Mouse (Mus musculus) kidney, postnatal 25 days (tissue): ENCODE data around the gene P3h3.
"Not testable (repeated sequence)": the region's sequence is repeated elsewhere in the genome, so short reads cannot be mapped to it uniquely, and the experiment has no call there.

ENCODE experiments used
- DNase-seq, 2 experiments: peaks; one replicate each; pipeline ENCODE4 v3.0.0; 2021; ENCODE audit warnings: mixed read lengths in 2 of 2

P3h3 gene

DNA sequence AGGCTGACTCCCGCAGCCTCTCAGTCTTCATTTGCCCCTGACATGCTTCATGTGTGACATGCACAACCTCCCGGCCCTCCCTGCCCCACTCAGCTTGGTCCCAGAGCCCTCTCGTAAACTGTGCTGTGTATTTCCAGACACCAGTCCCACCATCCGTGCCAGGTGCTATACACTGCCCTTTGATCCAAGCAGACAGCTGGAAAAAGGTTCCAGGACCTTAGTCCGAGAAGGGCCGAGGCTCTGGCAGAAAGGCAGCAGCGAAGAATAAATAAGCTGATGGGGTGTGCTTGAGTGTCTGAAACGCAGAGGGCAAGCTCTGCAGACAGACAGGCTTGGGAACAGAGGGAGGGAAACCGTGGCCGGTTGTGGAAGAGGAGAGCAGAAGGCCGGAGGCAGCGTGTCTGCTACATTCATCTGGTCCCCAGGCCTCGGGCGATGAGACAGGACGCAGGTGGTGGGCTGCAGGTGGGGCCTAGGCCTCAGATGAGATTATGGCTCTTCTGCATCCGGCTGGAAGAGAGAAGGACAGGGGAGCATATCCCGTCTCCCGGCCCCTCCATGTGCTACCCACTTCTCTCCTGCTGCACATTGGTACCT, 8.3 kb upstream of the P3h3 start:
- DNase-seq = peak; percentile 25 to 64

DNA sequence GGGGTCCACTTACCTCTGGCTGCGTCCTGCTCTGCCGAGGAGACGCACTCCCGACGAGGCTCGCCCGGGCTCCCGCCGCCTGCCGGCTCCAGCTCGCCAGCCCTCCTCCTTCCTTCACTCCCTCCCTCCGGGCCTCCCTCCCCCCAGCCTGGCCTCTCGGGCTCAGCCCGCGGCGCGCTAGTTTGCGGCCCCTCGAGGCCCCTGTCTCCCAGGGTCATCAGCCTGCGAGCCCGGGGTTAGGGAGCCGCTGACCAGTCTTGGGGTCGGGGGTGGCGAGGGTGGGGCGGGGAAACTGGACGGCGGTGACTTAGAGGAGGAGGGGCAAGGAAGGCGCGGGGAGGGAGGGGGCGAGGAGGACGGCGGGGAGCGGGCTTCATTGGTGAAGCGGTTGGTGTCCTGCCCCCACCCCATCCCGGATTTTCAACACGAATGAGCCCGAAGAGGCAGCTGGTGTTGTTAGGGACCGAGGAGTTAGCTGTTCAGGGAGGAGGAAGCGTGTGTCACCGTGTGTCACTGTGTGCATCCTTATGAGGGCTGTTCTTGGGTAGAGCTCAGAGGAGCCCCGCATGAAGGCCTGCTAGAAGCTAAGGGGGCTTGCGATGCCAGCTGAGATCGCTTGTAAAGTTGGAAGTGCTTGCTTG, 6.2 kb upstream of the P3h3 start, which contains the start of gene Gpr162:
Gene Gpr162, minus strand, starts transcription at position 326 of the 641 bp plus-strand sequence.
- DNase-seq = peak; percentile 55 to 75

DNA sequence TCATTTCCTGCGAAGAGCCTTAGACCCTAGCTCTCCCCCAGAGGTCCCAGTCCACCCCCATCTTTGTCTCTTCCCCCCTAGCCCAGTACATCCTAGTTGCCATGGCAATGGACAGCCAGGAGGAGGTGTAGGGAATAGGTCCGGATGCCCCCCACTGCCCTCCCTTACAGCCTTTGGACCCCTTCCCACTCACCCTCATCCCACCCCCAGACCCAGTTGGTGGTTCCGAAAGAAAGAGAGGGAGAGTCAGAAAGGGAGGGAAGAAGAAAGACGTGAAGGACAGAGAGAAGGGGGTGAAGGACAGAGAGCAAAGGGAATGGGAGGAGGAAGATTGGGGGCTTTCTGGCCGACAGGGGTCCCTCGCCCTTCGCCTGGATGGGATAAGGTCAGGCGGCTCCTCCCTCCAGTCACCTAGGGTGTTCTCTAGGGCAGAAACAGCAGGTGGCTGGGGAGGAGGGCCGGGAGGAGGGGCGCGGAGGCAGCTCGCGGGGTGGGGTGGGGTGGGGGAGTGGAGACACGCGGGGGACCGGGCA, 5.6 kb upstream of the P3h3 start:
- no peak for DNase-seq

DNA sequence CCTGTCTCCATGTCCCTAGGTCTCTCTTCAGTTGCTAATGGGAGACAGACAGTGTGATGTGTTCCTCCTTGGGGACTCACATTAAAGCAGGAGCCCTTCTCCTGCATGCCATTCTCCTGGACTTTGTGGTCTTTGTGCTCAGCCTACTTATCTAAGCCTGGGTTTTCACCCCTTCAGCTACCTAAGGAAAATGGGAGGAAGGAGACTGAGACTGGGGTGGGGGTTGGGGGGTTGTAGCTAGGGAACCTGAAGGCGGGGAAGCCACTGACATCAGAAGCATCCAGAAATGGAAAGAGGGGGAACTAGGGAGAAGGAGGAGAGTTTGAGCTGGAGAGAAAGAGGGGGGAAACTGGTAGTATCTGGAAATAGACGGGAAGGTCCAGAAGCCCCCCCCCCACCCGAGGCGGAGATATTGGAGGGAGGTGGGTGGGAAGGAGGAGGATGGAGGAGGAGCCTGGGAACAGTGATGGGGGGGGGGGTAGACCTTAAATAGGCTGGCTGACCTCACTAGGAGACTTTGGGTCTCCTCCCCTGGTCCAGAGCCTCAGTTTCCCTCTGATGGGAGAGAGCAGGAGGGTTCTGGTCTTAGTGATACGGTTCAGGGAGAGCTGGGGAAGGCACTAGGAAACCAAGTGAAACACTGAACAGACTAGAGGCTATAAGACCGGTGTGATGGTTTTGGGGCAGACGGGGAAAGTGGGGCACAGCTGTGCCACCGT, 5.0 kb upstream of the P3h3 start:
- DNase-seq = no peak

DNA sequence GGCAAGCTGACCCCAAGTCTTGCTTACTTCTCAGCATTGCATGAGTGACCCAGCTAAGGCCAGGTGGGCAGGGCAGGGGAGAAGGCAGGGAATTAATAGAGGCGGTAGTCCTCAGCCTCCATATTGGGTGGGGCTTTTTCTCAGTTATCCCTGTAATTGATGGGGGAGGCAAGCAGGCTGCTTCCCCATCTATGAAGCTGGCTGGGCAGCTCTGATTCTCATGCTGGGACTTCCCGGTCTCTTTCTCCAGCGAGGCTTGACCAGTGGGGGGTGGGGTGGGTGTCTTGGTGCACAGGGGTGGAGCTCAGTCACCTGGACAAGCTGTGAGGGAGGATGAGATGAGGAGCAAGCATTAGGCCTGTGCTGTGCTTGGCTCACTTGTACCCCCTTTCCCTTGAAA, 4.2 kb upstream of the P3h3 start:
- no peak for DNase-seq

DNA sequence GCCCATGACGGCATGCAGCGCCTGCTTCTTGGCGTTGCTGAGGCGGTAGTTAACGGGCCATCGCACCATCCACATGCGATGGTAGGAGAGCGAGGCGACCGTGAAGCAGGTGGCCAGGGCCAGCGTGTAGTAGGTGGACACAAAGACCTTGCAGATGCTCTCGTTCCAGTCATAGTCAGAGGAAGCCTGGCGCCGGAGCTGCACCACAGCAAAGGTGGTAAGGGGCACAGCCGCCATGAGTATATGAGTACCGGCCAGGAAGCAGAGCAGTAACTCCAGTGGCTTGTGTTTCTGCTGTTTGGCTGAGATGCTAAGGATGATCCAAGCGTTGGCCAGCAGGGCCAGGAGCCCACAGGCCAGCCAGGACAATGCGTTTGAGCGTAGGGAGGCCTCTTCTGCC, 3.7 kb upstream of the P3h3 start:
- DNase-seq = no peak

DNA sequence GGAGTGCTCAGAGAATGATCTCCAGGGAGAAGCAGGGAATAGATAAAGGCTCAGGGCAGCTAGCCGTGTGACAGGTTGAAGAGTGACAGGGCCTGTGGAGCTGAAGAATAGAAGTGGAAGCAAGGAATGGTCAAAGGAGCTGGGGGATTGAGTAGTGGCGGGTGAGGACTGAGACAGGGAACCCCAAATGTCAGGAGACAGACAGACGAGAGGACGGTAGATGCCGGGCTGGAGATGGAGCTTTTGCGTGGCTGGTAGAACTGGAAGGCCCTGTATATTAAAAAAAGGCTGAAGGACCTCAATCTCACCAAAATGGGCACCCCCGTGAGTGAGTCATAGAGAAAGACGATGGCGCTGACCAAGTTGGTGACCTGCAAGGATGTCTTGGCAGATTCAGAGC, 3.0 kb upstream of the P3h3 start:
- DNase-seq = no peak

DNA sequence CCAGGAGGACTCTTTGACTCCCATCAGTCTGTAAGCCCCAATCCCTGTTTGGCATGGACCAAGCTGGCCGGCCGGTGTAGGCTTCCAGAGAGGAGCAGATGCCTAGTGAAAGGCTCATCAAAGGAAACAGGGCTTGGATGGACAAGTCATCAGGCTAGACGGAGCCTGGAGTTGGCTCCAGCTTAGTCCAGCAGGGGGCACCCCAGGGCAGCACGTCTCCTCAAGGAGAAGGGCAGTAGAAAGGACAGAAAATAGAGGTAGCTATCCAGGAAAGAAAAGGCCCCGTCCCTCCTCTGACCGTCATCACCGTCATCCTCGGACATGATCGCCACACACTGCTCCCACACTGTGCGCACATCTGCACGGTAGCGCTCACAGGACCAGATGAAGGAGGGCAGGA, 2.2 kb upstream of the P3h3 start:
- DNase-seq = peak; percentile 86 to 93

DNA sequence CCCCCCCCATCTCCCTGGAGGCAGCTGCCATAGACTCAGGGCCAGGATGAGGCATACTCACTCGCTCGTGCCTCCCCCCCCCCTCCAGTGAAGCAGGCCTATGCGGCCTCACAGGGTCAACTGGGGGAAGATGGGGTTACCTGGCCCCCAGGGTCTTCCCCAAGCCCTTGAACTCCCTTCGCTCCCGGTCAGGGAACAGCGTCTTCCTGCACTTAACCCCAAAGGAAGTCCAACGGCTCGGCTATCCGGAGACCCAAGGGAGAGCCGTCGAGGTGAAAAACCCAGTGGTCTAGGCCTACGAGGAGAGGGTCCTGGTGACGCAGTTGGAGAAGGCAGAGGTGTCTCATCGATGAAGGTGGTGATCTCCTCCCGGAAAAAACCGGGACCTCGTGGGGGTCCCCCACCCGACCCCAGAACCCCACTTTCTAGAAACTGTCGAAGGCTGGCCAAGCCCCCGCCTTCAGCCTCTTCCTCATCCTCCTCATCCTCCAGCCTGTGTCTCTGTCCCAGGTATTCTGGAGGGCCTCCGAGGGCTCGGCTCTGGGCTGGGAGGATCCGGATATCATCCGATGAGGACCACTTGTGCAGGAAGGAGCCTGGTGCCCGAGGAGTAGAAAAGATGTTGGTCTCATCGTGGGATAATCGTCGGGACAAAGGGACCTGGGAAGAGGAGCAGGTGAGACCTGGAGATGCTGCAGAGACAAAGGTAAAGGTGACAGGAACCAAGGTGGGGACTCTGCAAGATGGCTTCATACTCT, 1.2 kb upstream of the P3h3 start:
- DNase-seq = no peak

DNA sequence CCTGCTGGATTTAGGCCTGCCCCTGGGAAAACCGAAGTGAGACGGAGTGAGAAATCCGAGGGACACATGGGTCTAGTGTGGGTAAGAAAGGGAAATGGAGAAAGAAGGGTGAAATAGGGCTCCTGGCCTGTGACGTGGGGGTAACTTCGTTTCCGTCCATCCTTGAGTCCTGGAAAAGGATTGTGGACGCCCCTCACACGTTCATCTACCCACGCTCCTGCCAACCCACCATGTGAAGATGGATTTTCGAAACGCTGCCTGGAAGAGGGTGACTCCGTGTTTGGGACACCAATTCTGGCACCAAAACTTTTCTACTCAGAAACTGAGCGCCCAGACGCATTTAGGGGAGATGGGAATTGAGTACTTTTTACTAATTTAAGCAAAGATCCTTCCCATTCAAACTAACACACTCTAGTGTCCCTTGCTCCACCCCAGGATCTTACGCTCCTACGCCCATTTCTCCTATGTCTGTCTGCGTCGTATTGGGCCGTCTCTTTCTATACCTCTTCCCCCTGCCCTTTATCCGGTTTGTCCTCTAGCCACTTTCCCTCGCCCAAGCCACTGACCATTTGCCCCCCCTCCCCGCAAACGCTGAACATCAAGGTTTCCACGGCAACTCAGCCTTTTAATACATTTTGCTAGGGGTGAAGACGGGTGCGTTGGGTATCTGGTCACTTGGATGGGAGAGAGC, 433 bp upstream of the P3h3 start:
- no peak for DNase-seq

DNA sequence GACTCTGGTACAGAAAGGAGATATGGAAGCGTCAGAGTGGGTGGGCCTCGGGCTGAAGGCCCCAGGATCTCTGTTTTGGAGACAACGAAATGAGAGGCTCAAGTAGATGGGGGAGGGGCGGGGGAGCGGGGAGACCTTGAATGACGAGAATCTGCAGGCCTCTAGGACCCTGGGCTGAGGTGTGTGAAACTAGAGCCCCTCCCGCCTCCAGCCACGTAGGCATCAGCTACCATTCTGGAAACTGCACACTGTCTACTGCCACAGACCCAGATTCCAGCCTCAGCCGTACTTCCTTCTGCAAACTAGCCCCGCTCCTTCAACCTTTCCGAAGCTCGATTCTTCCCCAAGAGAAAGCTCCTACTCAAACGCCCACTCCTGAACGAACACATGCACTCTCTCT, 1.2 kb downstream of the P3h3 start:
- no peak for DNase-seq

DNA sequence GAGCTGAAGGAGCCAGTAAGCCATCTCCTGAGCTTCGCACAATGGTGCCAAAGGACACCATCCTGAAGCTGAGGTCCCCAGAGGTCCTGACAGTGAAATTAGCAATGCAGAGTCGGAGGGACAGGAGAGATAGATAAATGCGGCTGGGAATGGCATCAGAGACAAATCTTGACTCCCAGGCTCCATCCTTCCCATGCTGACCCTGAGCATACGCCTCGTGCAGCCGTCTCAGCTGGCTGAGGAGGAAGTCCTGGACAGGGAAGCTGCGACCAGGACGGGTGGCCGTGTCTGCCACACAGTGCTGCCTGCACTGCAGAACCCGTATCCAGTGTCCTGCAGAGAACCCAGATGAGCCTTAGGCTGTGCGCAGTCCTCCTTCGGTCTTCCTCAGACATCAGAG, 2.9 kb downstream of the P3h3 start:
- DNase-seq = no peak

DNA sequence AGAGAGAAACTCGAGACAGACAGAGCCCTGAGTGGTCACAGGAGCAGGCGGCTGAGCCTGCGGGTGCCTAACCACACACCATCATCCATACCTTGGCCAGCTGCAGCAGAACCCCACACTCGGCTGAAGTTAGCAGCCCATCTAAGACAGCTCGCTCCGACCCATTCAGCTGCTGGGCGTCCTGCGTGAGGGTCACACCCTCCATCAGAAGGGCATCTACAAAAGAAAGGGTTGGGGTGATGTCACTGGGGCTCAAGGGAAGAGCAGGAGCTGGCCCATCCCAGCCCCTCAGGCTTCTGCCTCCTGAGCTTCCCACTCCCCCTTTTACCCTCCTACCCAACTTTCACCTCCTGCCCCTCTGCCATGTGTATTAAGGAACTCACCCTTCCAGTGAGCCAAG, 7.0 kb downstream of the P3h3 start:
- no peak for DNase-seq

DNA sequence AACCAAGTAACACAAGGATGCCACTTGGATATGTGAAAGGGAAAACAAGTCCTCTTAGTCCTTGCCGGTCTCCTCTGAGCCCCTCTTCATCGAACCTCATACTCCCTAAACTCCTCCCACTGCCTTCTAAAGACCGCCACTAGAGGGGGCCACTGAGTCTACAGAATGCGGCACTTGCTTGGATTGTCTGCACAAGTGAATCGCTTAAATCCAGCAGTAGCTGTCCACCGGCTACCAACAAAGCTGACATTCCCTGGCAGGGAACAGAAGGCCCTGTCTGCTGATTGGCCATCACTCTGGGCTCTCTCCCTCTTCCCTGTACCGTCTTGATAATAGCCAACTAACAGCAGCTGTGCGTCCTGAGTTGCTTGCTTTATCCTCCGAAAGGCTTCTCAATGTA, 10.2 kb downstream of the P3h3 start:
- peak; percentile 87 to 93 for DNase-seq

DNA sequence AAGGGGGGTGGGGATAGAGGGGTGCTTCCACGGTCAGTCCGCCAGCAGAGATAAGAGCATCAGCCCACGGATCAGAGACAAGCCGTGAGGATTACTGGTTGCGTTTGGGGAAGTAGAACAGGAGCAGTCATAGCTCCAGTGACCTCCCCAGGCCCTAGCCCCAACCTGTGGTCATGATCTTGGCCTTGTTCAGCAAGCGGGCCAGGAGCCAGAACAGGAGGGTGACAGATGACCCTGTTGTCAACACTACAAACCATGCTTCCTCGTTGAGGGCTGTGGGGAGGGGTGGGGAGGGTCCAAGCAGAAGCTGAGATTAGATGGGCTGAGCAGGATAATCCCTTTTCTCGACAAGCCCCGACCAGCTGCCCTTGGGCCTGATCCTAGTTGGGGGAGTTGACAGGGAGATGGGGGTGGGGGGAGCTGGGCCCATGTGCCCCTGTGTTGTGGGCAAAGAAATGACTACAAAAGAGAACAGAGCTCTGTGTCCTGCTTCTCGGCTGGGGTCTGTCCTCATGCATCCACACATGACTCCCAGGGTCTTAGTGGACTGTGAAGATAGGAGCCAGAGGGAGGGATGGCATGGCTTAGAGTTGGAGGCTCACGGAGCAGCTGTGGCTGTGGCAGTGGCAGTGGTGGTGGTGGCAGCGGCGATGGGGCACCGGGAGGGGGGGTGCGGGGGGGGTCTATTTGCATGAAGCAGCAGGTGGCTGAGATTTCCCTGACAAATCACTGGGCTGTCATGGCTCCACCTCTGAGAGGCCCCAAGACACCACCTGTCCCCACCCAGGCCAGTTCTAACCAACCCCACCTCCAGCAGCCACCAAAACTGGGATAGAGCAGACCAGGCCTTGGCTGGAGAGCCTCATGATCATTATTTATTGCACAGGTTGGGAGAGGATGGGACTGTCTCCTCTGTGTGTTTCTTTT, 17.0 kb downstream of the P3h3 start, which contains the start of gene Gnb3:
Gene Gnb3, minus strand, starts transcription at position 35 of the 927 bp plus-strand sequence.
- no peak for DNase-seq

DNA sequence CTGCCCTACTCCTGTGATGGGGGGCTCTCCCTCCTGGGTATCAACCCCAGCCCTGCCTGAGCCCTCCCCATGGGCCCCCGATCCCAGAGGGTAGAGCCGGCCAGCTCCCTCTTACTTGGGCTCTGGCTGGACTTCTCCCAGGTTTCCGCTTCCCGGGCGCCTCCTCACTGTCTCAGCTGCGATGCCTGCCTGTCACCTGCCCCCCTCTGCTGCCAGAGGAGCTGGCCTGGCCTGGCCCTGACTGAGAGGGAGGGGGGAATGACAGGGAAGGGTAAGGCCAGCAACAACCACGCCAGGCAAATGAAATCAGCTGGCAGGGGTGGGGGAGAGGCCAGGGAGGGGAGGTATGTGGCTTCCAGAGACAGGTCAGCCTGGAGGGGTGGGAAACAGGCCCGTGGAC, 17.7 kb downstream of the P3h3 start:
- no peak for DNase-seq

DNA sequence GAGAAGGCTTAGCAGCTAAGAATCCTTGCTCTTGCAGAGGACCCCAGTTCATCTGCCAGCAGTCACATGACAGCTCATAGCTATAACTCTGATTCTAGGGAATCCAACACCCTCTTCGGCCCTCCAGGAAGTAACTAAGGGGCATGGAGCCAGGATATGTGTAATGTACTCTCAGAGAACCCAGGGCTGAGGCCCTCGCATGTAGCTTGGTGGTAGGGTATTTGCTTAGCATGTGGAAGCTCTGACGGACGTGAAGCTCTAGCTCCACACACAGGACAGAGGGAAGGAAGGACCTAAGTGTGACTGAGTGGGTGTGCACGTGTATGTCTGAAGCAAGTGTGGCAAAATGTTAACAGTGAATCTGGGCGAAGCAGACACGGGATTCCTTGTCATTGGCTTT, 21.1 kb downstream of the P3h3 start:
- DNase-seq = no peak

DNA sequence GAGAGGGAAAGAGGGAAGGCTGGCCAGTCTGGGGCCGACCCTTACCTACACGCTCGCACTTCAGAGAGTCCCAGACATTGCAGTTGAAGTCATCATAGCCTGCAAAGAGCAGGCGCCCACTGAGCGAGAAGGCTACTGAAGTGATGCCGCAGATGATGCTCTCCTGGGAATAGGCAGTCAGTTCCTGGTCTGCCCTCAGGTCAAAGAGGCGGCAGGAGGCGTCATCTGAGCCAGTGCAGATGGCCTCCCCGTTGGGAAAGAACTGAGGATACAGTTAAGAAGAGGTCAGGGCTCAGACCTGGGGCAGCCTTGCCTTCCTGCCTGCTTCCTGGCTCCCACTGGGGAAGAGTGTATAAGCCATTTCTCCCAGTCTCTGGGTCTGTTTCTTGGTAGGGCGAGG, 22.0 kb downstream of the P3h3 start:
- no peak for DNase-seq

DNA sequence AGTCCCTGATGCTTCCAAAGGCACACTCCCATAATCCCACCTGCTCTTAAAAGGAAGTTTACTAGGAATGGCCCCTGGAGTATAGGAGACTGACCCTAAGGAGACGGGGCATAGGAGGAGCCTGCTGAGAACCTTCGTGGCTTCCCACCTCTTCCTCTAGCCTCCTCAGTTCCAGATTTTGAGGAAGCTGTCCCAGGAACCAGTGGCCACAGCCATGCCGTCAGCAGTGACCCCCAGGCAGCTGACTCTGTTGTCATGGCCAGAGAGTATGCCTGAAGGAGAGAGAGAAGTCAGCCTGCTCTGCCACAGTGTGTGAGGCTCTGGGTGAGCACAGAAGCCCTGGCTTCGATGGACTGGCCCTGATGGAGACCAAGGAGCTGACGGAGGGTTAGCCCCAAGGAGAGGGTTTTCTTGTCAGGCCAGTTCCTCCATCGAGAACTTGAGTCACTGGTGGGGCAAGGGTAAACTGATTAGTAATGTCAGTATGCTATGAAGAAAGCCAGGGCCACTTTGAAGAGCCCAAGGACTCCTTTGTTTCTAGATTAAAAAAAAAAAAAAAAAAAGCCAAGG, 23.0 kb downstream of the P3h3 start:
- DNase-seq = no peak

DNA sequence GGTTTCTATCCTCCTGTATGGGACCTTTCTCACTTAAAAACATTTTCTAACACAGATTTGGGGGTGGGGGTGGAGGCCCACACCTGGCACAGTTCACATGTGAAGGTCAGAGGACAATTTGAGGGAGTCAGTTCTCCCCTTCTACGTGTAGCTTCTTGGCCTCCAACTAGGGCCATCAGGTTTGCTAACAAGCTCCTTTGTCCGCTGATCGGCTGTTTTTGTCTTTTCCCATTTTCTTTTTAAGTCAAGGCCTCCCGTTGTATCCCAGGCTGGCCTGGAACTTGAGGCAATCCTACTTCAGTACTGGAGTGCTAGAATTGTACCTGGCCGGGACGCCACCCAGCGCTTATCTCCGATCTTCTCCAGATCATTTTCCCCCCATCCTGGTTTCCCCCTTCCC, 25.9 kb downstream of the P3h3 start:
- DNase-seq = no peak

DNA sequence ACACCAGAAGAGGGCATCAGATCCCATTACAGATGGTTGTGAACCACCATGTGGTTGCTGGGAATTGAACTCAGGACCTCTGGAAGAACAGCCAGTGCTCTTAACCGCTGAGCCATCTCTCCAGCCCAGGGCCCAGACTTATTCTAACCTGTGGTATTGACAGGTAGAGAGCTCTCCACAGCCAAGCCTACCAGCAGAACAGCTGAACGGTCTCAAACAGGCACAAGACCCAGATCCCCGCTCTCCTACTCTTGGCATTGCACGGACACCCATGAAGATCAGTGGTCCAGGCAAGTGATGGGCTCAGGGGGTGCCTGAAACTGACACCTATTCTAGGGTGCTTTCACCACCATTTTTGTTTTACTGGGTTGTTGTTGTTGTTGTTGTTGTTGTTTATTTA, 26.4 kb downstream of the P3h3 start:
- DNase-seq = not testable (repeated sequence)
